Mouse (Mus musculus): ENCODE data around the gene Smok2a. TPM values are rescaled to one million over a fixed set of nuclear protein-coding genes. Genes with fewer than 3 reads are reported as not detected.
A peak's percentile ranks its signal among the peaks of the same experiment; 100 is the strongest.
"Not testable (repeated sequence)": the region's sequence is repeated elsewhere in the genome, so short reads cannot be mapped to it uniquely, and the experiment has no call there.

The Smok2a gene
- polyA plus RNA-seq, 1 experiment from 2014 or later: not detected

- peaks cover 53% of the 10 kb centered on the region for H3K9me3 ChIP-seq
Observed at GRCm38 (mm10) chr17:13190836-13191583, 30.0 kb upstream of the Smok2a start.

GRCm38 (mm10) chr17:13196486-13196885, 24.5 kb upstream of the Smok2a start:
- 64% methylated on average over 4 of the region's 4 CpGs for WGBS
- not testable (repeated sequence) for H3K9ac ChIP-seq

More at GRCm38 (mm10) chr17:13190836-13191583, 30.0 kb upstream of the Smok2a start:
- not testable (repeated sequence) for H3K36me3 ChIP-seq; H3K27me3 ChIP-seq; H3K4me3 ChIP-seq; H3K9ac ChIP-seq; H3K4me2 ChIP-seq (replicated peaks); ATAC-seq (ENCODE audit: insufficient number of reproducible peaks, insufficient read depth, low FRiP score, low TSS enrichment); H3K4me1 ChIP-seq; H3K27ac ChIP-seq
- WGBS: 87% methylated on average over 10 of the region's 10 CpGs

GRCm38 (mm10) chr17:13198812-13199211, 22.2 kb upstream of the Smok2a start:
- not testable (repeated sequence) for H3K9ac ChIP-seq; H3K27me3 ChIP-seq; ATAC-seq (ENCODE audit: insufficient number of reproducible peaks, insufficient read depth, low FRiP score, low TSS enrichment); H3K27ac ChIP-seq; H3K4me2 ChIP-seq (replicated peaks); H3K4me3 ChIP-seq; H3K36me3 ChIP-seq; H3K4me1 ChIP-seq
- H3K9me3 ChIP-seq: peaks cover 46% of the 10 kb centered on the region
- 85% methylated on average over 2 of the region's 2 CpGs for WGBS

More at GRCm38 (mm10) chr17:13196486-13196885, 24.5 kb upstream of the Smok2a start:
- not testable (repeated sequence) for H3K4me2 ChIP-seq (replicated peaks); H3K27ac ChIP-seq; H3K27me3 ChIP-seq; H3K36me3 ChIP-seq; H3K4me1 ChIP-seq; ATAC-seq (ENCODE audit: insufficient number of reproducible peaks, insufficient read depth, low FRiP score, low TSS enrichment); H3K4me3 ChIP-seq
- H3K9me3 ChIP-seq: peaks cover 50% of the 10 kb centered on the region

- H3K4me3 ChIP-seq; H3K27ac ChIP-seq; H3K36me3 ChIP-seq; H3K4me2 ChIP-seq (replicated peaks); H3K9ac ChIP-seq; H3K4me1 ChIP-seq; H3K27me3 ChIP-seq: not testable (repeated sequence)
- H3K9me3 ChIP-seq: peaks cover 40% of the 10 kb centered on the region
- peak; percentile 50 for ATAC-seq (ENCODE audit: insufficient number of reproducible peaks, insufficient read depth, low FRiP score, low TSS enrichment)
- 84% methylated on average over 8 of the region's 9 CpGs for WGBS
Observed at GRCm38 (mm10) chr17:13199880-13200409, 21.0 kb upstream of the Smok2a start.

GRCm38 (mm10) chr17:13201551-13201950, 19.4 kb upstream of the Smok2a start:
- H3K4me2 ChIP-seq (replicated peaks); ATAC-seq (ENCODE audit: insufficient number of reproducible peaks, insufficient read depth, low FRiP score, low TSS enrichment); H3K27me3 ChIP-seq; H3K9ac ChIP-seq; H3K36me3 ChIP-seq; H3K4me3 ChIP-seq; H3K27ac ChIP-seq; H3K4me1 ChIP-seq: not testable (repeated sequence)
- peaks cover 36% of the 10 kb centered on the region for H3K9me3 ChIP-seq
- WGBS: 87% methylated on average over 4 of the region's 4 CpGs

- not testable (repeated sequence) for H3K27ac ChIP-seq; H3K36me3 ChIP-seq; H3K4me3 ChIP-seq; H3K27me3 ChIP-seq; ATAC-seq (ENCODE audit: insufficient number of reproducible peaks, insufficient read depth, low FRiP score, low TSS enrichment); H3K4me1 ChIP-seq; H3K4me2 ChIP-seq (replicated peaks); H3K9ac ChIP-seq
- peaks cover 46% of the 10 kb centered on the region for H3K9me3 ChIP-seq
- 83% methylated on average over 2 of the region's 3 CpGs for WGBS
Observed at GRCm38 (mm10) chr17:13202453-13203107, 18.4 kb upstream of the Smok2a start.

- ATAC-seq (ENCODE audit: insufficient number of reproducible peaks, insufficient read depth, low FRiP score, low TSS enrichment); H3K36me3 ChIP-seq; H3K9ac ChIP-seq; H3K4me1 ChIP-seq; H3K4me3 ChIP-seq; H3K4me2 ChIP-seq (replicated peaks); H3K27ac ChIP-seq; H3K27me3 ChIP-seq: not testable (repeated sequence)
- 70% methylated on average over 1 of the region's 1 CpGs for WGBS
- H3K9me3 ChIP-seq: peaks cover 49% of the 10 kb centered on the region
Observed at GRCm38 (mm10) chr17:13205247-13205646, 15.7 kb upstream of the Smok2a start.

GRCm38 (mm10) chr17:13206491-13206890, 14.5 kb upstream of the Smok2a start:
- no peak overlapping the region for H3K27ac ChIP-seq
- H3K4me1 ChIP-seq: no peaks in the 10 kb centered on the region
- no peak overlapping the region for H3K9ac ChIP-seq
- 90% methylated on average over 2 of the region's 2 CpGs for WGBS
- H3K4me2 ChIP-seq (replicated peaks): no peak overlapping the region
- ATAC-seq (ENCODE audit: insufficient number of reproducible peaks, insufficient read depth, low FRiP score, low TSS enrichment): peak; percentile 42
- H3K9me3 ChIP-seq: peaks cover 43% of the 10 kb centered on the region
- no peaks in the 10 kb centered on the region for H3K27me3 ChIP-seq
- no peaks in the 10 kb centered on the region for H3K36me3 ChIP-seq
- no peak overlapping the region for H3K4me3 ChIP-seq

- ATAC-seq (ENCODE audit: insufficient number of reproducible peaks, insufficient read depth, low FRiP score, low TSS enrichment); H3K27ac ChIP-seq; H3K4me2 ChIP-seq (replicated peaks); H3K27me3 ChIP-seq; H3K9ac ChIP-seq; H3K36me3 ChIP-seq; H3K4me1 ChIP-seq; H3K4me3 ChIP-seq: not testable (repeated sequence)
- peaks cover 58% of the 10 kb centered on the region for H3K9me3 ChIP-seq
Observed at GRCm38 (mm10) chr17:13208460-13208859, 12.5 kb upstream of the Smok2a start.

GRCm38 (mm10) chr17:13212136-13212850, 8.7 kb upstream of the Smok2a start:
- Histone ChIP-seq H3K36me3 (no peaks in the 10 kb centered on the region), H3K9me3 (peaks cover 79% of the 10 kb centered on the region), H3K27ac (no peak overlapping the region), H3K4me3 (no peak overlapping the region), H3K4me1 (no peaks in the 10 kb centered on the region), H3K27me3 (no peaks in the 10 kb centered on the region), H3K4me2 (replicated peaks) (no peak overlapping the region), H3K9ac (no peak overlapping the region)
- 67% methylated on average over 7 of the region's 7 CpGs for WGBS
- no peak for ATAC-seq (ENCODE audit: insufficient number of reproducible peaks, insufficient read depth, low FRiP score, low TSS enrichment)

GRCm38 (mm10) chr17:13214169-13214568, 6.8 kb upstream of the Smok2a start:
- ATAC-seq (ENCODE audit: insufficient number of reproducible peaks, insufficient read depth, low FRiP score, low TSS enrichment): no peak
- H3K27ac ChIP-seq: no peak overlapping the region
- no peak overlapping the region for H3K4me2 ChIP-seq (replicated peaks)
- no peaks in the 10 kb centered on the region for H3K4me1 ChIP-seq
- no peak overlapping the region for H3K9ac ChIP-seq
- no peaks in the 10 kb centered on the region for H3K27me3 ChIP-seq
- WGBS: 61% methylated on average over 4 of the region's 4 CpGs
- no peaks in the 10 kb centered on the region for H3K36me3 ChIP-seq
- peaks cover 88% of the 10 kb centered on the region for H3K9me3 ChIP-seq
- no peak overlapping the region for H3K4me3 ChIP-seq
